ENCODE assay signal across 24 mouse cellular contexts in genomic region chr4:127750781-127751180, GRCm38 (mm10).
"Had no signal": no experiment of that assay in that cellular context is flagged by ENCODE, and none has a peak within 500 bp of the region (broad histone marks: within the 10 kb centered on the region; RNA-seq: fewer than 3 reads in every experiment).

No protein-coding gene starts in this region.

- H3K4me2 ChIP-seq: heart, embryonic 11.5 days; heart, embryonic 13.5 days; heart, embryonic 15.5 days; hindbrain, embryonic 13.5 days; hindbrain, embryonic 15.5 days; intestine, embryonic 15.5 days; limb, embryonic 13.5 days; limb, embryonic 15.5 days; liver, embryonic 11.5 days; liver, embryonic 13.5 days had no signal

- ATAC-seq: forebrain, postnatal 0 days; hindbrain, postnatal 0 days; intestine, embryonic 15.5 days had no signal

- DNase-seq: forebrain, postnatal 0 days; gastrocnemius, postnatal 14 days; gastrocnemius, postnatal 36 days; heart, adult 2 months; heart, postnatal 14 days; heart, postnatal 36 days; kidney, adult 18-20 months; kidney, adult 8-10 months; kidney, postnatal 10 days; kidney, postnatal 25 days; kidney, postnatal 4 days; liver, embryonic 13.5 days had no signal

- H3K9me3 ChIP-seq: heart, embryonic 13.5 days; heart, embryonic 15.5 days; hindbrain, embryonic 13.5 days; hindbrain, embryonic 15.5 days; intestine, embryonic 15.5 days; limb, embryonic 13.5 days; limb, embryonic 15.5 days had no signal

- H3K4me1 ChIP-seq: heart, embryonic 13.5 days; heart, embryonic 15.5 days; hindbrain, embryonic 13.5 days; hindbrain, embryonic 15.5 days; intestine, embryonic 15.5 days; limb, embryonic 13.5 days; limb, embryonic 15.5 days; liver, embryonic 13.5 days had no signal

- H3K4me3 ChIP-seq: heart, adult 2 months; heart, embryonic 13.5 days; heart, embryonic 15.5 days; hindbrain, embryonic 13.5 days; hindbrain, embryonic 15.5 days; intestine, embryonic 15.5 days; layer of hippocampus, adult 2 months; left cerebral cortex, adult 2 months; limb, embryonic 13.5 days; limb, embryonic 15.5 days; liver, embryonic 13.5 days had no signal

- H3K36me3 ChIP-seq: heart, embryonic 13.5 days; heart, embryonic 15.5 days; hindbrain, embryonic 13.5 days; hindbrain, embryonic 15.5 days; intestine, embryonic 15.5 days; limb, embryonic 13.5 days; limb, embryonic 15.5 days; liver, embryonic 13.5 days had no signal

- H3K27ac ChIP-seq: heart, adult 2 months; heart, embryonic 13.5 days; heart, embryonic 15.5 days; hindbrain, embryonic 13.5 days; hindbrain, embryonic 15.5 days; hindbrain, postnatal 0 days; intestine, embryonic 15.5 days; layer of hippocampus, adult 2 months; left cerebral cortex, adult 2 months; limb, embryonic 13.5 days; limb, embryonic 15.5 days; liver, embryonic 13.5 days had no signal

- H3K9ac ChIP-seq: forebrain, postnatal 0 days; heart, embryonic 13.5 days; heart, embryonic 15.5 days; hindbrain, embryonic 13.5 days; hindbrain, embryonic 15.5 days; intestine, embryonic 15.5 days; limb, embryonic 13.5 days; limb, embryonic 15.5 days; liver, embryonic 13.5 days had no signal

- H3K27me3 ChIP-seq: heart, embryonic 13.5 days; heart, embryonic 15.5 days; hindbrain, embryonic 13.5 days; hindbrain, embryonic 15.5 days; intestine, embryonic 15.5 days; limb, embryonic 13.5 days; limb, embryonic 15.5 days; liver, embryonic 13.5 days had no signal
